Mouse (Mus musculus) heart, adult 2 months (tissue): ENCODE measurements at regions not wholly inside any gene's neighbourhood (a gene's known extent, or its start where the extent isn't known, plus 50 kb on each side); places are given as distances from the start of the nearest gene placed in this dataset.
A peak's percentile ranks its signal among the peaks of the same experiment; 100 is the strongest.

ENCODE experiments used
- DNase-seq, 2 experiments: peaks; one replicate each; pipeline ENCODE4 v3.0.0; 2021
- H3K27ac ChIP-seq: fragments of 200-600 bp; 2 replicates; pipeline ENCODE4 v1.8.1; 2022
- H3K27me3 ChIP-seq: fragments of 200-500 bp; 2 replicates; pipeline ENCODE4 v1.6.1; 2012; ENCODE audit warnings: mild to moderate bottlenecking, low read length, inconsistent platforms, mixed read lengths; ENCODE audit not compliant: control insufficient read depth, insufficient read depth
- H3K36me3 ChIP-seq: fragments of 200-500 bp; 2 replicates; pipeline ENCODE4 v1.6.1; 2012; ENCODE audit warnings: low read length, inconsistent platforms; ENCODE audit not compliant: control insufficient read depth, insufficient read depth
- H3K4me1 ChIP-seq: fragments of 200-500 bp; 2 replicates; pipeline ENCODE4 v1.6.1; 2011; ENCODE audit warnings: low read length; ENCODE audit not compliant: control insufficient read depth, insufficient read depth
- H3K4me3 ChIP-seq: fragments of 200-600 bp; 2 replicates; pipeline ENCODE4 v1.8.1; 2022
- H3K79me2 ChIP-seq: fragments of 200-500 bp; replicated peaks from 2 replicates; pipeline ENCODE4 v1.6.1; 2012; ENCODE audit warnings: mild to moderate bottlenecking, inconsistent platforms, low read length, moderate library complexity, mixed read lengths; ENCODE audit not compliant: control insufficient read depth, insufficient read depth
- H3K9ac ChIP-seq: fragments of 200-500 bp; 2 replicates; pipeline ENCODE4 v1.6.1; 2012; ENCODE audit warnings: low read depth, mild to moderate bottlenecking, control low read depth, inconsistent platforms, low read length, mixed read lengths
- CTCF ChIP-seq: fragments of 200-600 bp; IDR thresholded peaks from 2 replicates; pipeline ENCODE4 v1.8.1; 2022; ENCODE audit warnings: antibody characterized with exemption, mild to moderate bottlenecking, moderate library complexity
- EP300 ChIP-seq: fragments of 200-500 bp; IDR thresholded peaks from 2 replicates; pipeline ENCODE4 v1.6.1; 2011; ENCODE audit warnings: low read depth, low read length, control low read depth; ENCODE audit not compliant: insufficient read depth
- POLR2A ChIP-seq: fragments of 200-500 bp; IDR thresholded peaks from 2 replicates; pipeline ENCODE4 v1.6.1; 2011; ENCODE audit warnings: mild to moderate bottlenecking, low read depth, low read length, control low read depth; ENCODE audit not compliant: insufficient read depth
- WGBS: fragments of 180-500 bp; shearing (Covaris S2); methylation state at CpG from one replicate; pipeline ENCODE4 v1.1.7; 2018; 5-methylcytosine and 5-hydroxymethylcytosine counted together
- intact Hi-C: fragments of 180-260 bp; cut with DNase I; formaldehyde crosslinking; loops from one replicate; pipeline ENCODE4 v1.15.1; 2025

- no peak overlapping the region for H3K4me3 ChIP-seq
- H3K27me3 ChIP-seq, result no peaks in the 10 kb centered on the region
- H3K4me1 ChIP-seq, result no peaks in the 10 kb centered on the region
- DNase-seq, result no peak
- H3K9ac ChIP-seq, result no peak overlapping the region
- no peak for TF ChIP-seq EP300
- no peak for TF ChIP-seq POLR2A
- TF ChIP-seq CTCF, result no peak
- no peak overlapping the region for H3K27ac ChIP-seq
- no peaks in the 10 kb centered on the region for H3K36me3 ChIP-seq
- WGBS, result 74% methylated on average over 11 of the region's 11 CpGs
- intact Hi-C loops, result no loop called here
- H3K79me2 ChIP-seq, result no peaks in the 10 kb centered on the region
These were observed 61.8 kb upstream of the Dync1i1 start for GRCm38 (mm10) chr6:5663433-5664175.

GRCm38 (mm10) chr6:5645150-5645732 is 80.2 kb upstream of the Dync1i1 start:
- 13% methylated on average over 9 of the region's 9 CpGs for WGBS
- TF ChIP-seq CTCF, result peak; percentile 94
- no peak for TF ChIP-seq POLR2A
- 0 out of 2 replicates have a peak, but pooled peaks have one; percentile 47 for TF ChIP-seq EP300
- DNase-seq, result peak; percentile 48 to 68

GRCm38 (mm10) chr6:5634222-5634621 is 91.2 kb upstream of the Dync1i1 start:
- DNase-seq, result no peak
- Histone ChIP-seq H3K27ac (no peak overlapping the region), H3K27me3 (no peaks in the 10 kb centered on the region), H3K4me3 (no peak overlapping the region), H3K9ac (no peak overlapping the region), H3K36me3 (no peaks in the 10 kb centered on the region), H3K4me1 (no peaks in the 10 kb centered on the region), H3K79me2 (no peaks in the 10 kb centered on the region)
- intact Hi-C loops, result no loop called here
- TF ChIP-seq CTCF (no peak), EP300 (no peak), POLR2A (no peak)
- 80% methylated on average over 9 of the region's 9 CpGs for WGBS

More at GRCm38 (mm10) chr6:5645150-5645732, 80.2 kb upstream of the Dync1i1 start:
- Histone ChIP-seq H3K36me3 (no peaks in the 10 kb centered on the region), H3K4me1 (no peaks in the 10 kb centered on the region), H3K27me3 (no peaks in the 10 kb centered on the region), H3K27ac (no peak overlapping the region), H3K4me3 (no peak overlapping the region), H3K9ac (no peak overlapping the region), H3K79me2 (no peaks in the 10 kb centered on the region)
- intact Hi-C loops, result loop anchor here (1.0 to 10.0 kb wide), 2 partner anchors 157 to 1270 kb away; no protein-coding TSS in a partner anchor

GRCm38 (mm10) chr6:5633036-5633708 is 92.3 kb upstream of the Dync1i1 start:
- intact Hi-C loops, result no loop called here
- 20% methylated on average over 10 of the region's 10 CpGs for WGBS
- Histone ChIP-seq H3K36me3 (no peaks in the 10 kb centered on the region), H3K4me1 (no peaks in the 10 kb centered on the region), H3K4me3 (no peak overlapping the region), H3K79me2 (no peaks in the 10 kb centered on the region), H3K27me3 (no peaks in the 10 kb centered on the region), H3K9ac (no peak overlapping the region), H3K27ac (no peak overlapping the region)
- TF ChIP-seq EP300 (no peak), POLR2A (no peak), CTCF (peak; percentile 85)
- DNase-seq, result peak; percentile 32 to 55

GRCm38 (mm10) chr6:5624085-5624484 is 101.4 kb upstream of the Dync1i1 start:
- H3K27ac ChIP-seq, result no peak overlapping the region
- no peaks in the 10 kb centered on the region for H3K4me1 ChIP-seq
- H3K9ac ChIP-seq, result no peak overlapping the region
- H3K79me2 ChIP-seq, result no peaks in the 10 kb centered on the region
- no peak for DNase-seq
- no peaks in the 10 kb centered on the region for H3K36me3 ChIP-seq
- intact Hi-C loops, result no loop called here
- H3K27me3 ChIP-seq, result no peaks in the 10 kb centered on the region
- TF ChIP-seq EP300 (no peak), CTCF (no peak), POLR2A (no peak)
- WGBS, result 37% methylated on average over 2 of the region's 2 CpGs
- no peak overlapping the region for H3K4me3 ChIP-seq

- Histone ChIP-seq H3K79me2 (no peaks in the 10 kb centered on the region), H3K27ac (no peak overlapping the region), H3K4me1 (no peaks in the 10 kb centered on the region), H3K36me3 (no peaks in the 10 kb centered on the region), H3K4me3 (no peak overlapping the region), H3K27me3 (no peaks in the 10 kb centered on the region), H3K9ac (no peak overlapping the region)
- TF ChIP-seq POLR2A (no peak), EP300 (no peak), CTCF (no peak)
- intact Hi-C loops, result no loop called here
- no peak for DNase-seq
- WGBS, result 73% methylated on average over 3 of the region's 3 CpGs
These were observed 103.9 kb upstream of the Dync1i1 start for GRCm38 (mm10) chr6:5621582-5621981.
